Mouse (Mus musculus) ES-E14 (cell line): ENCODE results near the gene Frem1. TPM values are rescaled to one million over a fixed set of nuclear protein-coding genes. Genes with fewer than 3 reads are reported as not detected.

ENCODE experiments used
- DNase-seq: peaks from one replicate; pipeline ENCODE4 v3.0.0-alpha.2; 2013; ENCODE audit warnings: low read depth, low spot score
- H3K27ac ChIP-seq: 2 replicates; pipeline ENCODE4 v1.5.1; 2012; ENCODE audit warnings: low read depth, mild to moderate bottlenecking, low read length, moderate library complexity, mixed read lengths; ENCODE audit not compliant: poor library complexity, insufficient read depth, severe bottlenecking
- H3K36me3 ChIP-seq: 2 replicates; pipeline ENCODE4 v1.6.1; 2012; ENCODE audit warnings: mild to moderate bottlenecking, low read length, moderate library complexity, mixed read lengths; ENCODE audit not compliant: control insufficient read depth, poor library complexity, insufficient read depth, severe bottlenecking
- H3K4me1 ChIP-seq, 2 experiments: fragments of 150-350 bp in 1 of 2; sonication (generic) in 1 of 2; 2 replicates each; pipeline ENCODE4 v1.6.1; 2012; ENCODE audit warnings: low read length in 2 of 2, mild to moderate bottlenecking in 1 of 2, mixed read lengths in 1 of 2; ENCODE audit not compliant: control insufficient read depth in 2 of 2, insufficient read depth in 2 of 2, poor library complexity in 1 of 2
- H3K4me3 ChIP-seq, 2 experiments: fragments of 150-350 bp in 1 of 2; sonication (generic) in 1 of 2; 2 replicates each; pipeline ENCODE4 v1.5.1; 2012; ENCODE audit warnings: low read length in 2 of 2, low read depth in 1 of 2, mild to moderate bottlenecking in 1 of 2, mixed read lengths in 1 of 2; ENCODE audit not compliant: insufficient read depth in 1 of 2, poor library complexity in 1 of 2, severe bottlenecking in 1 of 2
- H3K9ac ChIP-seq: 2 replicates; pipeline ENCODE4 v1.6.1; 2012; ENCODE audit warnings: low read depth, mild to moderate bottlenecking, low read length, mixed read lengths; ENCODE audit not compliant: poor library complexity, insufficient read depth, severe bottlenecking
- H3K9me3 ChIP-seq: fragments of 150-350 bp; sonication (generic); 2 replicates; pipeline ENCODE4 v1.6.1; 2012; ENCODE audit warnings: low read depth, mild to moderate bottlenecking, low read length; ENCODE audit not compliant: control insufficient read depth, insufficient read depth
- CHD2 ChIP-seq: IDR thresholded peaks from 2 replicates; pipeline ENCODE4 v1.6.1; 2014; ENCODE audit warnings: mild to moderate bottlenecking, low read depth, low read length, inconsistent platforms
- HCFC1 ChIP-seq: IDR thresholded peaks from 2 replicates; pipeline ENCODE4 v1.6.1; 2012; ENCODE audit warnings: low read length, inconsistent platforms, borderline replicate concordance; ENCODE audit not compliant: insufficient read depth
- MAFK ChIP-seq: IDR thresholded peaks from 2 replicates; pipeline ENCODE4 v1.6.1; 2014; ENCODE audit warnings: mild to moderate bottlenecking, low read depth, low read length, inconsistent platforms; ENCODE audit not compliant: insufficient read depth
- ZC3H11A ChIP-seq: IDR thresholded peaks from 2 replicates; pipeline ENCODE4 v1.6.1; 2012; ENCODE audit warnings: low read depth, mild to moderate bottlenecking, inconsistent platforms, low read length, borderline replicate concordance
- ZNF384 ChIP-seq: IDR thresholded peaks from 2 replicates; pipeline ENCODE4 v1.6.1; 2012; ENCODE audit warnings: low read depth, low read length, inconsistent platforms
- in situ Hi-C, 2 experiments: fragments of 600-800 bp; cut with MboI; formaldehyde crosslinking; loops; one replicate each; pipeline ENCODE4 v1.15.1; 2025; ENCODE audit warnings: low sequenced_read_pairs in 2 of 2, inconsistent platforms in 1 of 2; ENCODE audit not compliant: unreplicated experiment in 2 of 2
- total RNA-seq: library from RNA; depleted of rRNA; stranded (reverse); fragments of 300-350 nt; gene quantifications from 2 replicates; pipeline ENCODE4 v1.2.3, GENCODE M21; 2012

Frem1 gene
- total RNA-seq, 1 experiment, result 0.58 TPM

DNA sequence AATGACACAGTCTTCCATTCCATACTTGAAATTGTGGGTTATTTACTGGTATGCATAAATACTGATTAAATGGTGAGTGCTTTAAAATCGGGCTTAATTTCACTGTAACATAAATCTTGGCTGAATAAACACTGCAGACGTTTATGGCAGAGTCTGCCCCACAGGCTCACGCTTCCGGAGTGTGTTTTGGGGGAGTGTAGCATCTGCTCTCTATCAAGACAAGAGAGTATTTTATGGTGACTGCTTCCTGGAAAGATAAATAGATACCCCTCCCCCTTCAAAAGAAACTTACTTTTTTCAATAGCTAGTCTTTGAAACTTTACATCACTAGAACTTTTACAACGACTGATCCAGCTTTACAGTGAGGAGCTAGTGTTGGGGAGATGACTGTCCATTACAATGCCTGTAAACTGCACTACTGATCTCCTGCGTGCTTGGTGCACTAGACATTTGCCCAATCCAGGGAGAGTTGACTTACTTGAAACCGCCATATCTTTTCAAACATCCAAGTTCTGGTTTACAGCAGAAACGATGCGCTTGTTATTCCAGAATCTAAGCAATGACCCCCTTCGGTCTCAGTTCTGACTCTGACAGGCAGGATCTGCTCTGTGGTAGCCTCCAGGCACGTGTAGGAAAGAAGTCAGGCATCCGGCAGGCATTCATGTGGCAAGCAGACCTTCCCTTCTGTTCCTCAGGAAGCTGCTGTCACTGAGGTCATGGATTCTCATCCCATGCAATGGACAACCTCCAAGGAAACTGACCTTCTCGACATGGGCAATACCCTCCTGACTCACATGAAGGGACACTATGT lies 28.4 kb upstream of the Frem1 start:
- TF ChIP-seq MAFK, result no peak
- no peak for TF ChIP-seq HCFC1
- no peak for TF ChIP-seq CHD2
- TF ChIP-seq ZC3H11A, result no peak
- TF ChIP-seq ZNF384, result no peak

DNA sequence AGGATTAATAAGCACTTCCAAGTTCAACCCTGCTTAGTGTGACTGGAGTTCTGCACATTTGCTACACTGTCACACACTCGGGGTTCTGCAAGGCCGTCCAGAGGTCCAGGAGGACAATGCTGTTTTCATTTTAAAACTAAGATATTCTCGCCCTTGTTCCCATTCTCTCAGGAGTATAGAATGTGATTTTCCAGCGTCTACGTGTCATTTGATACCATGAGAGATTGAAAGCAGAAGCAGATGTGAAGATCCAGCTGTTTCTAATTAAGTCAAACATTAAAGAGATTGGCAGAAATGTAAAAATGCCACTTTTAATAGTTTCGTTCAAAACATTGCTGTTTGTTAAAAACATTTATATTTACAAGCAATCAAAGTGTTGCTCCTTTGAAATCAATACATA lies 12.1 kb upstream of the Frem1 start:
- Histone ChIP-seq H3K4me1 (no peaks in the 10 kb centered on the region), H3K9me3 (no peaks in the 10 kb centered on the region), H3K36me3 (no peaks in the 10 kb centered on the region), H3K9ac (no peak overlapping the region), H3K4me3 (no peak overlapping the region), H3K27ac (no peak overlapping the region)
- TF ChIP-seq ZC3H11A, result no peak
- no peak for TF ChIP-seq HCFC1
- TF ChIP-seq ZNF384, result no peak
- TF ChIP-seq CHD2, result no peak
- no peak for TF ChIP-seq MAFK
- in situ Hi-C loops, result no loop called here
- no peak for DNase-seq

More for the DNA sequence above, 28.4 kb upstream of the Frem1 start:
- Histone ChIP-seq H3K4me1 (no peaks in the 10 kb centered on the region), H3K4me3 (no peak overlapping the region), H3K9me3 (no peaks in the 10 kb centered on the region), H3K9ac (no peak overlapping the region), H3K36me3 (no peaks in the 10 kb centered on the region), H3K27ac (no peak overlapping the region)
- in situ Hi-C loops, result no loop called here
- no peak for DNase-seq

DNA sequence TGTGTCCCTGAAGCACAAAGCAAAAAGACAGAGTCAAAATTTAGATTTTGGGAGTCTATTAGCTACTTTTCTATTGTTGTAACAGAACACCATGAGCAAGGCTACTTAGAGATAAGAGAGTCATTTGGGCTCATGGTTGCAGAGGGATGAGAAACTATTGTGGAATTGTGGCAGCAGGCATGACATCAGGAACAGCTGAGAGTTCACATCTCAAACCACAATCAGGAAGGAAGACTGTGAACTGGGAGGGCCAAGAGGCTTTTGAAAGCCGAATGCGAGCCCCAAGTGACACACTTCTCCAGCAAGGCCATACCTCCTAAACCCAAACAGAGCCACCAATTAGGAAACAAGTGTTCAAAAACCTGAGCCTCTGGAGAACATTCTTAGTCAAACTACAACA lies 9.4 kb upstream of the Frem1 start:
- TF ChIP-seq MAFK (no peak), ZC3H11A (no peak), HCFC1 (no peak), ZNF384 (no peak), CHD2 (no peak)
- in situ Hi-C loops, result no loop called here
- no peak for DNase-seq

DNA sequence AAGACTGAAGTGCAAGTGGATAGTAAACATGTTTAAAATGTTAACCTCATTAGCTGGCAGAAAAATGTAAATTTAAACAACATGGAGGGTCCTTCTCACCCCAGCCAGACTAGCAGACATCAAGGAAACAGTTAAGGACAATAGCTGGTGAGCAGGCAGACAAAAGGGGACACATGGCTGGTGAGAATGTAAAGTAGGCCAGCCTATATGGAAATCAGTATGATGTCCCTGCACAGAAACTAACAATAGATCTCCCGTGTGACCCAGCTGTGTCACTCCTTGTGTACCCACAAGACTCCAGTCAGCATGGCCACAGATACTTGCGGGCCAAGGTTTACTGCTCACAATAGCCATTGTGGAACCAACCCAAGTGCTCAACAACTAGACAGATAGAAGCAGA lies 6.5 kb upstream of the Frem1 start:
- TF ChIP-seq CHD2 (no peak), MAFK (no peak)
- Histone ChIP-seq H3K36me3 (no peaks in the 10 kb centered on the region), H3K9ac (no peak overlapping the region), H3K4me1 (no peaks in the 10 kb centered on the region), H3K9me3 (no peaks in the 10 kb centered on the region), H3K27ac (no peak overlapping the region), H3K4me3 (no peak overlapping the region)
- DNase-seq, result no peak
- in situ Hi-C loops, result no loop called here

More for the DNA sequence above, 9.4 kb upstream of the Frem1 start:
- Histone ChIP-seq H3K9ac (no peak overlapping the region), H3K27ac (no peak overlapping the region), H3K36me3 (no peaks in the 10 kb centered on the region), H3K4me3 (no peak overlapping the region), H3K9me3 (no peaks in the 10 kb centered on the region), H3K4me1 (no peaks in the 10 kb centered on the region)

GRCm38 (mm10) chr4:83058182-83058581 lies 6.0 kb upstream of the Frem1 start:
- no peak for DNase-seq
- no peaks in the 10 kb centered on the region for H3K9me3 ChIP-seq
- H3K27ac ChIP-seq, result no peak overlapping the region
- H3K4me3 ChIP-seq, result no peak overlapping the region
- in situ Hi-C loops, result no loop called here
- no peak overlapping the region for H3K9ac ChIP-seq
- no peaks in the 10 kb centered on the region for H3K4me1 ChIP-seq
- TF ChIP-seq MAFK, result no peak
- no peak for TF ChIP-seq ZNF384
- no peak for TF ChIP-seq CHD2
- no peak for TF ChIP-seq HCFC1
- TF ChIP-seq ZC3H11A, result no peak
- H3K36me3 ChIP-seq, result no peaks in the 10 kb centered on the region
